Mouse (Mus musculus) cerebellum, adult (tissue): ENCODE data around the gene Secisbp2l.

Source experiments
- ATAC-seq: cut with Nextera tagmentation; 2 replicates; pipeline ENCODE4 v1.9.2; 2017; ENCODE audit warnings: mild to moderate bottlenecking, moderate library complexity, mixed read lengths; ENCODE audit not compliant: insufficient number of reproducible peaks, low FRiP score, low TSS enrichment

The Secisbp2l gene

GRCm38 (mm10) chr2:125723408-125724085 lies 59.1 kb downstream of the Secisbp2l start:
- ATAC-seq = peak; percentile 41

DNA sequence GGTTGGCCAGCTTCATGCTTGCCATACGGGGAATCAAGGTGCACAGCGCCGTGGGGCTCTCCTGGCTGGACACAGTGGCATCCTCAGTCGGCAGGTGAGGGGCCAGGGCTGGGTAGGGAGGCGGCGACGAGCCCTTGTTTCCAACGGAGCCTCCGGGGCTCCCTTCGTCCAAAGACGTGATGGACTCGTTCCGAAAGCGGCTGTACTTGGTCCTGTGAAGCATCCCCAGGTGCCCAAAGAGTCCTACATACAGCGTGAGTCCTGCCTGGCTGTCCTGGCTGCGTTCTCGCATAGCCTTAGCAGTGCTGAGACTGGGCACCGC lies 59.6 kb downstream of the Secisbp2l start:
- ATAC-seq = peak; percentile 28; the same call in 1 of the 2 replicates

- no peak for ATAC-seq
Measured at GRCm38 (mm10) chr2:125716599-125716998, 66.1 kb downstream of the Secisbp2l start.

- ATAC-seq = no peak
Measured at GRCm38 (mm10) chr2:125706510-125706921, 76.2 kb downstream of the Secisbp2l start.

DNA sequence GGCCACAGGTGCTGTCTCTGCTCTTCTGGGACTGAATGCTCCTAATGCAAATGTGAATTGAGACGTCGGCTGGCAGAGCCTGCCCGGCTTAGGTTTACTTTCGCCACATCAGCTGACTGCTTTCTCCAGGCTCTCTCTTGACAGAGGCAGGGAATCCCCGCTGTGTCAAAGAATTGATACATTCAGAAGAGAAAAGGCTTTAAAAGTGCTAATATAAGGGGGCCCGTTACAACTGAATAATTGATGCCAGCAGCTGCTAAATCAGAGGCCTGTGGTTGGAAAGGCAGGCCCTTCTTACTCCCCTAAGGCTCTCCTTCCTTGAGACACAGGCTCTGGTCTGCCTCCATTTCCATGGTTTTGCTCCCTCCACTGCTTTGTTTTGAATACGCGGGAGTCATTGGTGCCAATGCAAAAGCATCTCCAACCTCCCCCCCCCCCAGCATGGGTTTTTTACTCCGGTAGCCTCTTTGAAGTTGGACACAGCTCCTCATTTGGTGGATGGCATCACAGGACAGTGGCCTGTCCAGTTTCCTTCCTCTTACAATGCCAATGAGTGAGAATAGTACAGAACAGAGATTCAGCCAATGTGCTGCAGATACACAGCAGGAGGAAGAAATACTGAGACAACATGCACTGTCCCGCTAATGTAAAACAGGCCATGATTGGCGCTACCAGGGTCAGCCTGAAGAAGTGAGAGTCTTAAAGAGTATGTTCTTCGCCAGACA lies 77.6 kb downstream of the Secisbp2l start:
- ATAC-seq = no peak

DNA sequence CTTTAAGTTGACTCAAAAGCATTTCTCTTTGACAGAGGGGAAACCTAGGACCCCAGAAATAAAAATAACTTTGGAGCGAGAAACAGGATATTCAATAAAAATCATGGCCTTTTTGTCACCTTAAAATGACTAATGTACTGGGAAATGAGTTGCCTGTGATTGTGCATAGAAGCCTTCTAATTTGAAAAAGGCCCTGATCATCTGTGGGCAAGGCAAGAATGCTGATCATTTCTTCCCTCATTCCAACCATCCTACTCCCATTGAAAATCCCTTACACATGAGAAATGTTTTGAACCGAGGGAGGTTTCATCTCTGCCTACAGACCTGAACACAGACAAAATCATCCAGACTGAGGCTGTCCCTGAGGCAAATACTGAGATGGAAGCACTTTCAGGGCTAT lies 79.8 kb downstream of the Secisbp2l start:
- no peak for ATAC-seq

GRCm38 (mm10) chr2:125701606-125702005 lies 81.1 kb downstream of the Secisbp2l start:
- no peak for ATAC-seq

- ATAC-seq = no peak
Measured at GRCm38 (mm10) chr2:125696219-125696618, 86.5 kb downstream of the Secisbp2l start.

DNA sequence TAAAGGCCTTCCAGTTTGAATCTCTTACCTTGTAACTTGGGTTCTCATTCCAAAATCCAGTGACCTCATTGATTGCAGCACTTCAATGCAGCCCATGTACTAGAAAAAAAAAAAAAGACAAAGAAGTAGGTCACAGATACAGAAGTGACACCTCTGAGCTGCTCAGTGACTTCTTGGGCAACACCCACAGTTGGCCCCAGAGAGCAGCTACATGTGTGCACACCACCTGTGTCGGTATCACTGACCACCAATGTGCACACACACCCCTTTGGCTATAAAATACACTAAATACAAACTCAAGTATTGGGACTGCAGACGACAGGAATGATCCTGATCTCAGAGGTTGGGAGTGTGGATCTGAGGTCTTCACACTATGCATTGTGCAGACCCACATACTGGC lies 87.9 kb downstream of the Secisbp2l start:
- ATAC-seq = no peak

GRCm38 (mm10) chr2:125692010-125692409 lies 90.7 kb downstream of the Secisbp2l start:
- ATAC-seq = no peak
